Mouse (Mus musculus) C2C12 (cell line): ENCODE data around the gene Colgalt2.

Source experiments
- CTCF ChIP-seq: IDR thresholded peaks from one replicate; pipeline ENCODE4 v1.5.1; 2011; ENCODE audit not compliant: control insufficient read depth, insufficient read depth, insufficient read length
- MYOD1 ChIP-seq: IDR thresholded peaks from one replicate; pipeline ENCODE4 v1.6.1; 2011; ENCODE audit warnings: low read depth; ENCODE audit not compliant: control insufficient read depth, insufficient read length
- MYOG ChIP-seq: IDR thresholded peaks from one replicate; pipeline ENCODE4 v1.6.1; 2011; ENCODE audit not compliant: control insufficient read depth, insufficient read length; ENCODE audit errors: extremely low read depth
- USF1 ChIP-seq: IDR thresholded peaks from one replicate; pipeline ENCODE4 v1.6.1; 2011; ENCODE audit warnings: low read depth, mild to moderate bottlenecking, control low read depth, moderate library complexity

GRCm38 (mm10) chr1:152511237-152511636, 111.6 kb downstream of the Colgalt2 start:
- TF ChIP-seq CTCF (no peak), USF1 (no peak), MYOG (no peak), MYOD1 (no peak)
